Mouse (Mus musculus) ES-Bruce4 (cell line): ENCODE measurements around the gene Brat1.

Experiments
- CTCF ChIP-seq: IDR thresholded peaks from one replicate; pipeline ENCODE4 v1.8.1; 2011; ENCODE audit warnings: low read depth, low read length
- EP300 ChIP-seq: IDR thresholded peaks from 2 replicates; pipeline ENCODE4 v1.6.1; 2011; ENCODE audit warnings: low read depth, low read length; ENCODE audit not compliant: insufficient read depth
- POLR2A ChIP-seq: IDR thresholded peaks from one replicate; pipeline ENCODE4 v1.8.1; 2011; ENCODE audit warnings: low read length; ENCODE audit not compliant: insufficient read depth

DNA sequence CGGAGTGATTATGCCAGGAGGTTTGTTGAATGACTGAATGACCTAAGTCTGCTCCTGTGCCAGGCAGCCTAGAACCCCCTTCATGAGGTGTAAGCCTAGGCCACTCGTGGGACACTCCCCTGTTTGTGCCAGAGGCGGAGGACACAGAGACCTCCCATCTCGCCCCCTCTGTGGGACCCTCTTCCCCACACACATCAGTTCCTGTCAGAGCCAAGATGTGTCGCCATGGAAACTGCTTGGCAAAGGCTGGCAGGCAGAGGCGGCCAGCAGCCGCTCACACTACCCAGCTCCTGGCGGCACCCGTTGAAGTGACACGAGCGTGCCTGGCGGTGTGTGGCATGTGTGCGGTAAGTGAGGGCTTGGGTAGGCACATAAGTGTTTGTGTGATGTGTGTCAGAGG, 19.0 kb downstream of the Brat1 start, which contains the start of gene Amz1:
- TF ChIP-seq POLR2A (no peak), EP300 (no peak), CTCF (no peak)
